Mouse (Mus musculus): Measurements from ENCODE around the gene Nme3.
A peak's percentile ranks its signal among the peaks of the same experiment; 100 is the strongest.
"Not testable (repeated sequence)": the region's sequence is repeated elsewhere in the genome, so short reads cannot be mapped to it uniquely, and the experiment has no call there.

Nme3 gene

DNA sequence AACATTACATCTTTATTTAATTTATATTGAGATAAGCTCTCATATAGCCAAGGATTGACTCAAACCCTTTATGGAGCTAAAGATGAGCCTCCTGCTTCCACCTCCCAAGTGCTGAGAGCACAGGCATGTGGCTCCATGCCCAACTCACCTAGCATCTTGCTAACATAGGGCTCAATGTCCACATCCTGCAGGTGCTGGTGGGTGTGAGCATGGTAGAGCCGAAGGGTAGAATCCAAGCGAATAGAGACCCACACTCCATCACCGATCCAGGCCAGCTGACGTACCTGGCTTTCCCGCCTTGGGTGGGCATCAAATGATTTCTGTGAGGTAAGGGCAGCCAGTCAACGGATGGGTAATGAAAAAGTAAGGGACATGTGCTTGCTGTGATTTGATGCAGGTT, 3.7 kb downstream of the Nme3 start:
- DNase-seq (ENCODE audit: low spot score): no peak

- DNase-seq (ENCODE audit: low spot score): no peak
Measured at GRCm38 (mm10) chr17:24902124-24902523, 5.8 kb downstream of the Nme3 start.

DNA sequence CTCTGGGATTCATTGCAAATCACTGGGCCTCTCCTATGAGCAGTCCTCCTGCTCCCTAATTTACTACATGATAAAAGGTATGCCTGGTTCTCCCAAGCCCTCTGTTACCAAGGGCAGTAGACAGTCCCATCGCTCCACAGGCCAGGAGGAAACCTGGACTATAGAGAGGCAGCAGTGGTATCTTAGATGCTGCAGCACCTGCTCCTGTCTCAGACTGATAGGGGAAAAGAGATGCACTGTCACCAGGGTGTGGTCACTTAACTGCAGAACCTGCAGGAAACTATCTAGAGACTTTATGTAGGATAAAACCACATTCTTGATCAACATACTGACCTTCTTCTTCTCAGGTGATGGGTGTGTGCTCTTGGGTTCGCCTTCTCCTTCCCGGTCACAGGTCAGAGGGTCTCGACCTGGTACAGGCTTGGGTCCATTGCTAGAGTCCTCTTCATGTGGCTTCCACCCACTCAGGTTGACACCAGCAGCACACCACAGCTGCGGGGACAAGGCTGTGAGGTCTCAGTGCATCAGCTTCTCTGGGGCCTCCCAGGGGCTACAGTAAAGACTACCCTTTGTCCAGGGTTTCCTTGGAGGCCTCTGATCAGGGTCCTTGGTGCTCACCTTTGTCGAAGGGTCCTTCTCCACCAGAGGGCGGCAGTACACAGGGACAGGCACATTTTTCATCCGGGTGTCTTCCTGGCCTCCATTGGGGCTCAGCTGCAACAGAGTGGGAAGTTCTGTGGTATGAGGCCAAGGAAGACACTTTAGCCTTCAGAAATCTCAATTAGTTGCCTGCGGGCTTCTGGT, 6.6 kb downstream of the Nme3 start:
- DNase-seq (ENCODE audit: low spot score): no peak

DNA sequence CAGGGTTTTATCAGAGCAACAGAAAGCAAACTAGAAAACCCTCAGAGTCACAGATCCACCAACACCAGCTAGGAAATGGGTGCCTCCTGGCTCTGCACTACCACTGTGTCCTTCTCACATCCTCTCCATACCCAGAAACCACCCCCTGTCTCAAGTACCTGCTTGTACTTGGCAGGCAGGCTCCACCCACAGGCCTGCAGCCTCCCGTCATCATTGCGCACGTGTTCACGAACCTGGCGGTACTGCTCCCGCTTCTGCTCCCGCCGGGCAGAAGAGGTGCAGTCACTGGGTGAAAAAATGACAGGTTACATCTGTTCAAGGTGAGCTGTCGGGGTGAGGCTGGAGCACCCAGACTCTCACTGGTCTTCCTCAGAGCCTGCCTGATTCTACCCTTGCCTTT, 7.5 kb downstream of the Nme3 start:
- no peak for DNase-seq (ENCODE audit: low spot score)

DNA sequence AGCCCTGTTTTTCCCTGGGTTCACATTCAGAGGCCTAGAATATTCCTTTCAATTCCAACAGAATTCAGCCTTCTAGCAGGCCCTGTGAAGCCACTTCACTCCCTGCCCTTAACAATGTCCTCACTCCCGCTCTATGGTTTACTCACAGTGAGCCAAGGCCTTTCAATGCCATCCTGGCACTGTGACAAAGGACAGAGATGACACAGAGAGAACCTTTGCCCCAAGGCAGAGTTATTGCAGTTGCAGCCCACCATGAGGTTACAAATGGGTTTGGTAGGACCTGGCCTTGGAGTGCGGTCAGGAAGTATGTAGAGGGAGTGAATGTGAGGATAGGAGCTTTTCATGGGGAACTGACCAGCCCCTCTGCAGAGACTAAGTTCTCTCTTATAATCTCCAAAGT, 11.3 kb downstream of the Nme3 start:
- DNase-seq (ENCODE audit: low spot score): no peak

- DNase-seq (ENCODE audit: low spot score): no peak
Measured at GRCm38 (mm10) chr17:24913984-24914383, 17.7 kb downstream of the Nme3 start.

DNA sequence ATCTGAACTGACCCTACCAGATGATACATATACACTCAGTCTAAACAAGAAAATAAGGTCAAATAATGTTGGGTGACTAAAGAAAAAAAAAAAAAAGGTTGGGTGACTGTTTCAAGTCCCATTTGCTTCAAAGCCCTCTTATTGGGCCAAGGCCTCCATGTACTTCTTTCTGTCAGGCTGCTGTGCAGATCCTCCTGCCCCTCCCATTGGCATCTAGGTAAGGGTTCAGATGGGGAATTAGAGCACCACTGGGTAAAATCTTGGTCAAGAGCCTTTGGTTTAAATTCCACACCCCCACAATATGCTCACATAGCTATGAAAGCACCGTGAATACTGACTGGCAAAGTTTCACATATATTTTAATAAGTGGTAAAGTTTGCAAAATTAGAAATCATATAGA, 26.9 kb downstream of the Nme3 start:
- DNase-seq (ENCODE audit: low spot score): no peak

- DNase-seq (ENCODE audit: low spot score): no peak
Measured at GRCm38 (mm10) chr17:24929506-24929905, 33.2 kb downstream of the Nme3 start.

GRCm38 (mm10) chr17:24932431-24932830, 36.1 kb downstream of the Nme3 start:
- DNase-seq (ENCODE audit: low spot score): no peak

- no peak for DNase-seq (ENCODE audit: low spot score)
Measured at GRCm38 (mm10) chr17:24933163-24933562, 36.9 kb downstream of the Nme3 start.

- DNase-seq (ENCODE audit: low spot score): no peak
Measured at GRCm38 (mm10) chr17:24934926-24935325, 38.6 kb downstream of the Nme3 start.

- DNase-seq (ENCODE audit: low spot score): no peak
Measured at GRCm38 (mm10) chr17:24935666-24936065, 39.4 kb downstream of the Nme3 start.

DNA sequence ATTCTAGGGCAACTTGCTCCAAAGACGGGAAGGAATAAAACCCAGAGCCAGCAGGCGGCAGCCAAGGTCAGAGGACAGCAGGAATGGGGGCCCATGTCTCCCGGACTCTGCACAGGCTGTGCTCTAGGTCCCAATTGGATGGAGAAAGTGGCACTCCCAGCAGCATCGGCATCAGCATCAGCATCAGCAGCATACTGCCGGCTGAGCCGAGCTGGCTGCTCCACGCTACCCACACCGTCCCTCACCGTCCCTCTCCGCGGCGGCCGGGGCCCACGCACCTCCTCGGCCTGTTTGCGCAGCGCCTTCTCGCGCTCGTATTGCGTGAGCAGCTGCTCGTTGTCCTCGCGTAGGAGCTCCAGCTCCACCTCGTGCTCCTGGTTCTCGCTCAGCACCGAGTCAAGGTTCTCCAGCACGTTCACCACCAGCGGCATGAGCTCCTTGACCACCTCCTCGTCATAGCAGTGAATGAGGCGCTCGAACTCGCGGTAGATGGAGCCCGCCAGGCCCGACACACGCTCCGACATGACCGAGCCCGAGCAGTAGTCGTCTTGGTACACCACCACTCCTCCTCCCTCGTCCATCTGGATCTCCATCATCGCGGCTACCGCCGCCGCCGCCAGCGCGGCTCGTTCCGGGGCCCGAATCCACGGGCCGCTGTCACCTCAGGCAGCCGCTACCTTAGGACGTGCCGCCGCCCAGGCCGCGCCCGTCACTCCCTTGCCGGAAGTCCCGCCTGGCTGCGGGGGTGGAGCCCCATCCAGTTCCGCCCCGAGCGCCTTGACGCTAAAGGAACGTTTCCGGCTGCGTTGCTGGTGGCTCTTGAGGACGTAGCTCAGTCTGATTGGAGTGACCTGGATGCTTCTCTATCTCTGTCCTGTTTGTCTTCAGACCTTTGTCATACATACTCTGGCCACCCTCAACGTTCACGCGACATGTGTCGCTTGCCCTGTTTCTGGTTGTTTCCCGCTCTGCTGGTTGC, 40.2 kb downstream of the Nme3 start, which contains the start of gene Mapk8ip3:
Gene Mapk8ip3, minus strand, starts transcription at position 719 of the 979 bp plus-strand sequence.
- peak; percentile 91 for DNase-seq (ENCODE audit: low spot score)

DNA sequence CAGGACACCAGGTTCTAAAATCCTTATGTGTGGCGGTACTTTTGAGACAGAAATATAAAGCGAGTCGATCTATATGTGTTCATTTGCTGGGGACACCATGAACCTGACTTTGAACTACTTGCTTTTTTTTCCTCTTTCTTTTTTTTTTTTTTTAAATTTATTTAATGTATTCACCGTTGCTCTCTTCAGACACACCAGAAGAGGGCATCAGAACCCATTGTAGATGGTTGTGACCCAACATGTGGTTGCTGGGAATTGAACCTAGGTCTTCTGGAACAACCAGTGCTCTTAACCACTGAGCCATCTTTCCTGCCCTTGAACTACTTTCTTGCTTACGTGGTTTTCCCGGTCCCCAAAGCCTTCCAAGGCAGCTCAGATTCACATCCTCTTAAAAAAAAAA, 41.0 kb downstream of the Nme3 start:
- no peak for DNase-seq (ENCODE audit: low spot score)

- not testable (repeated sequence) for DNase-seq (ENCODE audit: low spot score)
Measured at GRCm38 (mm10) chr17:24942453-24942852, 46.2 kb downstream of the Nme3 start.

GRCm38 (mm10) chr17:24943036-24943435, 46.7 kb downstream of the Nme3 start:
- DNase-seq (ENCODE audit: low spot score): peak; percentile 43

DNA sequence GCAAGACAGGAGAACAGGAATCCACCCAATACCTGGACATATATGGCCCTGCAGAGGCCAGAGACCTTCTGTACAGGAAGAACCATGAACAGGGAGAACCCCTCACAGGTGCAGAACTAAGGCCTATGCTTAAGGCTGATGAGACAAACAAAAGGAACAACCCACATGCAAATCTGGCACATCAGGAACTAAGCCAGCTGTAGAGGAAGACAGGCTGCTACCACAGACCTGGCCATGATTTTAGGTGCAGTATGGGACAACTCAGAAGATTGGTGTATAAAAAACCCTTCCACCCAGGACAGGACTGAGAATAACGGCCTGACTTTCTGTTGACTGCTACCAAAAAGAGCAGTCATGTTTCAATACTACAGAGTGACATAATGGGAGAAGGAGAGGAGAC, 47.3 kb downstream of the Nme3 start:
- DNase-seq (ENCODE audit: low spot score): not testable (repeated sequence)

Measured in left cerebral cortex, adult 11 months (tissue).